ENCODE assay signal across 7 mouse cellular contexts in genomic region chr5:125476799-125477198, GRCm38 (mm10). TPM values are rescaled to one million over a fixed set of nuclear protein-coding genes. Genes with fewer than 3 reads are reported as not detected.
DNase-seq lines count a peak whose midpoint lies in the region; ATAC-seq lines count a peak whose summit lies in the region.

No protein-coding gene starts in this region.

- ATAC-seq in megakaryocyte, adult 5-6 weeks (ENCODE audit: poor library complexity, severe bottlenecking) = no peak
- ATAC-seq in embryonic facial prominence, embryonic 15.5 days (ENCODE audit: insufficient number of reproducible peaks, low FRiP score, low TSS enrichment, low read depth) = no peak
- no peak for ATAC-seq in limb, embryonic 15.5 days (ENCODE audit: insufficient number of reproducible peaks, low FRiP score, low TSS enrichment, low read depth)
- no peak for ATAC-seq in stomach, embryonic 16.5 days (ENCODE audit: insufficient read depth, low FRiP score)

- H3K27ac ChIP-seq in embryonic facial prominence, embryonic 15.5 days (replicated peaks) = no peak overlapping the region
- no peak overlapping the region for H3K27ac ChIP-seq in limb, embryonic 15.5 days
- peak overlapping the region; percentile 85; the same call in 1 of the 2 replicates for H3K27ac ChIP-seq in stomach, embryonic 16.5 days (ENCODE audit: low read length)

- H3K4me2 ChIP-seq in embryonic facial prominence, embryonic 15.5 days (replicated peaks) = peak overlapping the region; percentile 92
- H3K4me2 ChIP-seq in limb, embryonic 15.5 days = peak overlapping the region; percentile 90
- H3K4me2 ChIP-seq in stomach, embryonic 16.5 days (ENCODE audit: low read depth, low read length) = peak overlapping the region; percentile 74

- 51% methylated on average over 7 of the region's 7 CpGs for WGBS in embryonic facial prominence, embryonic 15.5 days
- 47% methylated on average over 7 of the region's 7 CpGs for WGBS in limb, embryonic 15.5 days
- 48% methylated on average over 7 of the region's 7 CpGs for whole genome bisulfite sequencing in stomach, embryonic 16.5 days

- H3K27me3 ChIP-seq in megakaryocyte, embryonic 14.5 days (replicated peaks) = no peaks in the 10 kb centered on the region
- H3K27me3 ChIP-seq in embryonic facial prominence, embryonic 15.5 days = no peaks in the 10 kb centered on the region
- H3K27me3 ChIP-seq in limb, embryonic 15.5 days = no peaks in the 10 kb centered on the region
- H3K27me3 ChIP-seq in stomach, embryonic 16.5 days (ENCODE audit: control insufficient read depth, insufficient read depth, low read length) = no peaks in the 10 kb centered on the region

- peak overlapping the region; percentile 98 for H3K4me3 ChIP-seq in megakaryocyte, embryonic 14.5 days (replicated peaks)
- peak overlapping the region; percentile 92 for H3K4me3 ChIP-seq in embryonic facial prominence, embryonic 15.5 days (replicated peaks)
- peak overlapping the region; percentile 91 for H3K4me3 ChIP-seq in limb, embryonic 15.5 days
- H3K4me3 ChIP-seq in stomach, embryonic 16.5 days (replicated peaks; ENCODE audit: low read length) = peak overlapping the region; percentile 93

- peaks cover 66% of the 10 kb centered on the region for H3K4me1 ChIP-seq in megakaryocyte, embryonic 14.5 days
- H3K4me1 ChIP-seq in embryonic facial prominence, embryonic 15.5 days = peaks cover 36% of the 10 kb centered on the region
- peaks cover 28% of the 10 kb centered on the region for H3K4me1 ChIP-seq in limb, embryonic 15.5 days
- peaks cover 30% of the 10 kb centered on the region for H3K4me1 ChIP-seq in stomach, embryonic 16.5 days (ENCODE audit: control insufficient read depth, insufficient read depth, low read length)

- H3K36me3 ChIP-seq in megakaryocyte, embryonic 14.5 days (replicated peaks; ENCODE audit: low read length) = peaks cover 45% of the 10 kb centered on the region
- H3K36me3 ChIP-seq in embryonic facial prominence, embryonic 15.5 days = 0 out of 2 replicates have a peak, but pooled peaks cover 8% of the 10 kb centered on the region
- no peaks in the 10 kb centered on the region for H3K36me3 ChIP-seq in limb, embryonic 15.5 days
- no peaks in the 10 kb centered on the region for H3K36me3 ChIP-seq in stomach, embryonic 16.5 days (ENCODE audit: control insufficient read depth, insufficient read depth, low read length)

- H3K9me3 ChIP-seq in megakaryocyte, embryonic 14.5 days = no peaks in the 10 kb centered on the region
- H3K9me3 ChIP-seq in embryonic facial prominence, embryonic 15.5 days (replicated peaks) = no peaks in the 10 kb centered on the region
- no peaks in the 10 kb centered on the region for H3K9me3 ChIP-seq in limb, embryonic 15.5 days
- H3K9me3 ChIP-seq in stomach, embryonic 16.5 days (replicated peaks; ENCODE audit: control insufficient read depth, low read length) = no peaks in the 10 kb centered on the region

- H3K9ac ChIP-seq in embryonic facial prominence, embryonic 15.5 days = peak overlapping the region; percentile 27
- H3K9ac ChIP-seq in limb, embryonic 15.5 days = peak overlapping the region; percentile 80; the same call in 1 of the 2 replicates
- peak overlapping the region; percentile 90 for H3K9ac ChIP-seq in stomach, embryonic 16.5 days (ENCODE audit: low read length)

- DNase-seq in c-Kit-positive CD71-positive TER-119-positive erythroid progenitor cells, embryonic 14.5 days (ENCODE audit: low spot score) = no peak
- DNase-seq in adrenal gland, postnatal 25 days = no peak

RNA-seq across cellular contexts. Expression of gene Aacs, which starts 1.2 kb away (rescaled TPM):
- polyA plus RNA-seq in megakaryocyte, embryonic 14.5 days (2012; ENCODE audit: insufficient read depth, low replicate concordance) = 55.1 and 59.7 TPM in 2 replicates
- 6.5 and 6.7 TPM in 2 replicates for total RNA-seq in megakaryocyte, adult 5-6 weeks (2015)
- total RNA-seq in megakaryocyte, adult 5-6 weeks (2017) = 17.0 and 19.7 TPM in 2 replicates
- polyA plus RNA-seq in embryonic facial prominence, embryonic 15.5 days (2015; fragmentation: Nextera tagmentation; extraction: Ambion mirVana) = 42.5 and 46.3 TPM in 2 replicates
- polyA plus RNA-seq in limb, embryonic 15.5 days (2015; fragmentation: Nextera tagmentation; extraction: Ambion mirVana) = 50.5 and 53.2 TPM in 2 replicates
- polyA plus RNA-seq in stomach, embryonic 16.5 days (2015; fragmentation: Nextera tagmentation; extraction: Ambion mirVana) = 75.4 and 79.3 TPM in 2 replicates
- 88.5 and 93.5 TPM in 2 replicates for total RNA-seq in adrenal gland, postnatal 25 days (2021)

RNA-seq across cellular contexts. Expression of gene Bri3bp, which starts 35.4 kb away (rescaled TPM):
- 36.3 and 36.5 TPM in 2 replicates for polyA plus RNA-seq in megakaryocyte, embryonic 14.5 days (2012; ENCODE audit: insufficient read depth, low replicate concordance)
- 46.8 and 49.2 TPM in 2 replicates for total RNA-seq in megakaryocyte, adult 5-6 weeks (2015)
- total RNA-seq in megakaryocyte, adult 5-6 weeks (2017) = 19.7 and 26.3 TPM in 2 replicates
- polyA plus RNA-seq in embryonic facial prominence, embryonic 15.5 days (2015; fragmentation: Nextera tagmentation; extraction: Ambion mirVana) = 34.1 and 37.6 TPM in 2 replicates
- 32.4 and 33.0 TPM in 2 replicates for polyA plus RNA-seq in limb, embryonic 15.5 days (2015; fragmentation: Nextera tagmentation; extraction: Ambion mirVana)
- polyA plus RNA-seq in stomach, embryonic 16.5 days (2015; fragmentation: Nextera tagmentation; extraction: Ambion mirVana) = 27.7 and 31.8 TPM in 2 replicates
- 18.4 and 37.3 TPM in 2 replicates for total RNA-seq in adrenal gland, postnatal 25 days (2021)

RNA-seq across cellular contexts. Expression of gene Dhx37, which starts 42.9 kb away (rescaled TPM):
- polyA plus RNA-seq in megakaryocyte, embryonic 14.5 days (2012; ENCODE audit: insufficient read depth, low replicate concordance) = 14.4 and 23.5 TPM in 2 replicates
- total RNA-seq in megakaryocyte, adult 5-6 weeks (2015) = 6.6 and 13.9 TPM in 2 replicates
- 15.7 and 29.0 TPM in 2 replicates for total RNA-seq in megakaryocyte, adult 5-6 weeks (2017)
- 11.3 and 12.7 TPM in 2 replicates for polyA plus RNA-seq in embryonic facial prominence, embryonic 15.5 days (2015; fragmentation: Nextera tagmentation; extraction: Ambion mirVana)
- 9.0 and 9.2 TPM in 2 replicates for polyA plus RNA-seq in limb, embryonic 15.5 days (2015; fragmentation: Nextera tagmentation; extraction: Ambion mirVana)
- polyA plus RNA-seq in stomach, embryonic 16.5 days (2015; fragmentation: Nextera tagmentation; extraction: Ambion mirVana) = 8.4 and 10.8 TPM in 2 replicates
- 17.5 and 25.9 TPM in 2 replicates for total RNA-seq in adrenal gland, postnatal 25 days (2021)

RNA-seq across cellular contexts. Expression of gene Tmem132b, which starts 54.8 kb away (rescaled TPM):
- polyA plus RNA-seq in megakaryocyte, embryonic 14.5 days (2012; ENCODE audit: insufficient read depth, low replicate concordance) = not detected in 2 replicates
- not detected in 2 replicates for total RNA-seq in megakaryocyte, adult 5-6 weeks (2015)
- total RNA-seq in megakaryocyte, adult 5-6 weeks (2017) = 0.07 and 0.28 TPM in 2 replicates
- polyA plus RNA-seq in embryonic facial prominence, embryonic 15.5 days (2015; fragmentation: Nextera tagmentation; extraction: Ambion mirVana) = 0.15 and 0.22 TPM in 2 replicates
- 0.22 and 0.31 TPM in 2 replicates for polyA plus RNA-seq in limb, embryonic 15.5 days (2015; fragmentation: Nextera tagmentation; extraction: Ambion mirVana)
- polyA plus RNA-seq in stomach, embryonic 16.5 days (2015; fragmentation: Nextera tagmentation; extraction: Ambion mirVana) = 0.26 and 0.37 TPM in 2 replicates
- total RNA-seq in adrenal gland, postnatal 25 days (2021) = 0.90 and 2.1 TPM in 2 replicates

Comparison
In these comparisons a context has a peak if more than half of its experiments do, and no peak if none do; other contexts are left out.
1. H3K9ac ChIP-seq: peak in every context shown above with its lines; median percentile 90 in stomach, embryonic 16.5 days; 80 in limb, embryonic 15.5 days; 27 in embryonic facial prominence, embryonic 15.5 days.